Comparison of ENCODE assay signal across 14 mouse cellular contexts in the genomic region with DNA sequence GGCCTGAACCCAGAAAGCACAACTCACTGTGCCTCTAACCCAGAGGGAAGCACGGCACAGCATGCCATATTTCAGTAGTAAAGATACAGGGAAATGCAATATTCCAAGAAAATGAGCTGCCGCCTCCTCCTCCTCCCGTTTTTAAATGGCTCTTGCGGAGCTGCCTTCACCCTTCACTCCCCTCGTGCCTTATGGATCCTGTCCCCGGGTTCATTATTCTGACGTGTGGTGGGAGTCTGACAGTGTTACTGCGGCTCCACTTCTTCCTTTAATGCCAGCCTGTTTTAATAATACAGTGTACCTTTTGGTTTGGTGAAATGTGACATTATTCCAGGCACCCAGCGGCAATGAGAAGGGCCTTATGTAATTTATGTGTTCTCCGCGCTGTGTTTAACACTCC.
DNase-seq lines count a peak whose midpoint lies in the region; ATAC-seq and TF ChIP-seq lines count a peak whose summit lies in the region.
"Had no signal": no experiment of that assay in that cellular context is flagged by ENCODE, and none has a peak within 500 bp of the region (broad histone marks: within the 10 kb centered on the region; RNA-seq: fewer than 3 reads in every experiment).

No protein-coding gene starts in this region.

- 25% methylated on average over 11 of the region's 11 CpGs for WGBS in kidney, postnatal 0 days
- WGBS in hindbrain, embryonic 15.5 days = 47% methylated on average over 11 of the region's 11 CpGs
- 19% methylated on average over 11 of the region's 11 CpGs for WGBS in olfactory bulb, adult 2 months

- no peak overlapping the region for H3K4me3 ChIP-seq in kidney, postnatal 0 days (replicated peaks; ENCODE audit: low read depth, low read length)
- no peak overlapping the region for H3K4me3 ChIP-seq in hindbrain, embryonic 15.5 days
- H3K4me3 ChIP-seq in olfactory bulb, adult 2 months (ENCODE audit: insufficient read depth, low read depth, low read length) = no peak overlapping the region
- H3K4me3 ChIP-seq: embryonic facial prominence, embryonic 15.5 days; heart, embryonic 15.5 days had no signal

- no peaks in the 10 kb centered on the region for H3K4me1 ChIP-seq in kidney, postnatal 0 days (replicated peaks; ENCODE audit: insufficient read depth, low read length)
- H3K4me1 ChIP-seq in hindbrain, embryonic 15.5 days (replicated peaks) = peaks cover 21% of the 10 kb centered on the region
- H3K4me1 ChIP-seq in olfactory bulb, adult 2 months (ENCODE audit: control insufficient read depth, insufficient read depth, low read length) = peaks cover 70% of the 10 kb centered on the region
- H3K4me1 ChIP-seq: embryonic facial prominence, embryonic 15.5 days; heart, embryonic 15.5 days had no signal

- TF ChIP-seq POLR2A in olfactory bulb, adult 2 months (IDR thresholded peaks at IDR 0.05; ENCODE audit: insufficient read depth, low read depth, low read length) = no peak

- no peaks in the 10 kb centered on the region for H3K9me3 ChIP-seq in kidney, postnatal 0 days (replicated peaks; ENCODE audit: low read length)
- H3K9me3 ChIP-seq in hindbrain, embryonic 15.5 days = no peaks in the 10 kb centered on the region
- H3K9me3 ChIP-seq: embryonic facial prominence, embryonic 15.5 days; heart, embryonic 15.5 days had no signal

- TF ChIP-seq CTCF in kidney, postnatal 0 days (IDR thresholded peaks at IDR 0.05; ENCODE audit: low read depth) = no peak
- TF ChIP-seq CTCF in olfactory bulb, adult 2 months (IDR thresholded peaks at IDR 0.05; ENCODE audit: insufficient read depth, low read depth, low read length) = no peak

- no peaks in the 10 kb centered on the region for H3K36me3 ChIP-seq in kidney, postnatal 0 days (ENCODE audit: insufficient read depth, low read length)
- no peaks in the 10 kb centered on the region for H3K36me3 ChIP-seq in hindbrain, embryonic 15.5 days
- H3K36me3 ChIP-seq: embryonic facial prominence, embryonic 15.5 days; heart, embryonic 15.5 days had no signal

- no peak for ATAC-seq in kidney, postnatal 0 days (replicated peaks; ENCODE audit: low FRiP score, low read depth)
- peak; percentile 36; the same call in 1 of the 2 replicates for ATAC-seq in hindbrain, embryonic 15.5 days (ENCODE audit: low FRiP score, low read depth)

- no peak overlapping the region for H3K4me2 ChIP-seq in kidney, postnatal 0 days (ENCODE audit: low read length)
- H3K4me2 ChIP-seq in hindbrain, embryonic 15.5 days = no peak overlapping the region
- H3K4me2 ChIP-seq: embryonic facial prominence, embryonic 15.5 days; heart, embryonic 15.5 days; lung, embryonic 14.5 days had no signal

- no peak overlapping the region for H3K9ac ChIP-seq in kidney, postnatal 0 days (ENCODE audit: low read depth, low read length)
- no peak overlapping the region for H3K9ac ChIP-seq in hindbrain, embryonic 15.5 days
- H3K9ac ChIP-seq: embryonic facial prominence, embryonic 15.5 days; heart, embryonic 15.5 days; lung, embryonic 14.5 days had no signal

- H3K27ac ChIP-seq in kidney, postnatal 0 days = no peak overlapping the region
- H3K27ac ChIP-seq in hindbrain, embryonic 15.5 days (replicated peaks) = peak overlapping the region; percentile 36
- peak overlapping the region; percentile 92 for H3K27ac ChIP-seq in olfactory bulb, adult 2 months (ENCODE audit: insufficient read depth, low read depth, low read length)
- H3K27ac ChIP-seq: embryonic facial prominence, embryonic 15.5 days; heart, embryonic 15.5 days had no signal

- H3K27me3 ChIP-seq in kidney, postnatal 0 days (ENCODE audit: insufficient read depth, low read length) = no peaks in the 10 kb centered on the region
- H3K27me3 ChIP-seq in hindbrain, embryonic 15.5 days = no peaks in the 10 kb centered on the region
- H3K27me3 ChIP-seq: heart, embryonic 15.5 days had no signal

- peak; percentile 5 for DNase-seq in kidney, postnatal 0 days (ENCODE audit: low spot score)
- no peak for DNase-seq in kidney, postnatal 14 days
- DNase-seq in right cerebral cortex, adult 2 months (ENCODE audit: low spot score in 2 of 2) = peak; percentile 48 to 52
- no peak for DNase-seq in right cerebral cortex, postnatal 14 days
- DNase-seq in urinary bladder, postnatal 14 days (ENCODE audit: low spot score) = no peak
- no peak for DNase-seq in thymus, adult 18-20 months
- DNase-seq: cerebellum, adult 8-10 months; kidney, adult 8-10 months; lung, embryonic 14.5 days; thymus, postnatal 14 days had no signal

Comparison
In these comparisons a context has a peak if more than half of its experiments do, and no peak if none do; other contexts are left out.
1. DNase-seq: peak in kidney, postnatal 0 days (single experiment) and right cerebral cortex, adult 2 months (2 of 2); none in kidney, postnatal 14 days (single experiment), right cerebral cortex, postnatal 14 days (single experiment), urinary bladder, postnatal 14 days (single experiment) and thymus, adult 18-20 months (0 of 2).